ENCODE assay signal across 7 mouse cellular contexts in the genomic region with DNA sequence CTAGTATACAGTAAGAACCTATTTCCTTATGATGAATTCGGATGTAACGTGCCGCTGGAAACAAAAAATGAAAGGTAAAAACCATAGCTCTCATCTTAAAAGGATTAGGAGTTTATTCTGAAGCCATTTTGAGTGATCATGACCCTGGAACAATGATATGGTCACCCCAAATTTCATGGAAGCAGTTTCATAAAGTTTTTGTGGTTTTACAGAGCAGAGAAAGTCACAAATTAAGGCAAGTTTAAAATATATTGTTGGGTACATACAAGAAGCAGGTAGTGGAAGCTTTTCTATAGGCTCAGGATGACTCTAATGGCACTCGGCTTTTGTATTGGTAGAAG. TPM values are rescaled to one million over a fixed set of nuclear protein-coding genes. Genes with fewer than 3 reads are reported as not detected.
DNase-seq lines count a peak whose midpoint lies in the region; ATAC-seq and TF ChIP-seq lines count a peak whose summit lies in the region.

No protein-coding gene starts in this region.

- peak overlapping the region; percentile 63 for H3K4me2 ChIP-seq in lung, postnatal 0 days (replicated peaks; ENCODE audit: low read depth, low read length)
- H3K4me2 ChIP-seq in forebrain, embryonic 12.5 days = peak overlapping the region; percentile 56
- H3K4me2 ChIP-seq in liver, embryonic 12.5 days = peak overlapping the region; percentile 59
- peak overlapping the region; percentile 63 for H3K4me2 ChIP-seq in stomach, embryonic 16.5 days (ENCODE audit: low read depth, low read length)

- H3K27ac ChIP-seq in lung, postnatal 0 days (ENCODE audit: low read length) = peak overlapping the region; percentile 98
- peak overlapping the region; percentile 92; the same call in 1 of the 2 replicates for H3K27ac ChIP-seq in forebrain, embryonic 12.5 days
- peak overlapping the region; percentile 98 for H3K27ac ChIP-seq in liver, embryonic 12.5 days
- peak overlapping the region; percentile 99 for H3K27ac ChIP-seq in stomach, embryonic 16.5 days (ENCODE audit: low read length)

- ATAC-seq in lung, postnatal 0 days = no peak
- no peak for ATAC-seq in forebrain, embryonic 12.5 days (ENCODE audit: low FRiP score)
- 0 out of 2 replicates have a peak, but pooled peaks have one; percentile 9 for ATAC-seq in liver, embryonic 12.5 days
- no peak for ATAC-seq in stomach, embryonic 16.5 days (ENCODE audit: insufficient read depth, low FRiP score)

- WGBS in lung, postnatal 0 days = 19% methylated on average over 4 of the region's 4 CpGs
- 30% methylated on average over 4 of the region's 4 CpGs for WGBS in forebrain, embryonic 12.5 days
- WGBS in liver, embryonic 12.5 days (ENCODE audit: insufficient replicate concordance) = 10% methylated on average over 4 of the region's 4 CpGs
- WGBS in stomach, embryonic 16.5 days = 22% methylated on average over 4 of the region's 4 CpGs

- H3K4me3 ChIP-seq in lung, postnatal 0 days (ENCODE audit: low read depth, low read length) = peak overlapping the region; percentile 65
- H3K4me3 ChIP-seq in forebrain, embryonic 12.5 days (replicated peaks) = peak overlapping the region; percentile 59
- peak overlapping the region; percentile 75 for H3K4me3 ChIP-seq in liver, embryonic 12.5 days
- peak overlapping the region; percentile 74 for H3K4me3 ChIP-seq in stomach, embryonic 16.5 days (replicated peaks; ENCODE audit: low read length)

- intact Hi-C loops in left cerebral cortex, postnatal 14 days (cut with DNase I) = no loop called here

- peak overlapping the region; percentile 98 for H3K9ac ChIP-seq in lung, postnatal 0 days (replicated peaks; ENCODE audit: low read depth)
- H3K9ac ChIP-seq in forebrain, embryonic 12.5 days = no peak overlapping the region
- peak overlapping the region; percentile 93 for H3K9ac ChIP-seq in liver, embryonic 12.5 days
- H3K9ac ChIP-seq in stomach, embryonic 16.5 days (ENCODE audit: low read length) = peak overlapping the region; percentile 95

- TF ChIP-seq EP300 in lung, postnatal 0 days (IDR thresholded peaks at IDR 0.05) = no peak

- H3K4me1 ChIP-seq in lung, postnatal 0 days (ENCODE audit: insufficient read depth, low read depth, low read length) = peaks cover 10% of the 10 kb centered on the region; the same call in 1 of the 2 replicates
- peaks cover 5% of the 10 kb centered on the region for H3K4me1 ChIP-seq in forebrain, embryonic 12.5 days
- peaks cover 18% of the 10 kb centered on the region for H3K4me1 ChIP-seq in liver, embryonic 12.5 days
- H3K4me1 ChIP-seq in stomach, embryonic 16.5 days (ENCODE audit: control insufficient read depth, insufficient read depth, low read length) = peaks cover 9% of the 10 kb centered on the region

- no peaks in the 10 kb centered on the region for H3K27me3 ChIP-seq in lung, postnatal 0 days (replicated peaks; ENCODE audit: insufficient read depth, low read length)
- H3K27me3 ChIP-seq in forebrain, embryonic 12.5 days = no peaks in the 10 kb centered on the region
- H3K27me3 ChIP-seq in liver, embryonic 12.5 days (replicated peaks) = no peaks in the 10 kb centered on the region
- H3K27me3 ChIP-seq in stomach, embryonic 16.5 days (ENCODE audit: control insufficient read depth, insufficient read depth, low read length) = no peaks in the 10 kb centered on the region

- no peaks in the 10 kb centered on the region for H3K36me3 ChIP-seq in lung, postnatal 0 days (ENCODE audit: insufficient read depth, low read length)
- H3K36me3 ChIP-seq in forebrain, embryonic 12.5 days (replicated peaks) = peaks cover 3% of the 10 kb centered on the region; the same call in 1 of the 2 replicates
- peaks cover 27% of the 10 kb centered on the region for H3K36me3 ChIP-seq in liver, embryonic 12.5 days
- peaks cover 9% of the 10 kb centered on the region for H3K36me3 ChIP-seq in stomach, embryonic 16.5 days (ENCODE audit: control insufficient read depth, insufficient read depth, low read length)

- no peaks in the 10 kb centered on the region for H3K9me3 ChIP-seq in lung, postnatal 0 days (ENCODE audit: low read length)
- H3K9me3 ChIP-seq in forebrain, embryonic 12.5 days = no peaks in the 10 kb centered on the region
- no peaks in the 10 kb centered on the region for H3K9me3 ChIP-seq in liver, embryonic 12.5 days (replicated peaks)
- H3K9me3 ChIP-seq in stomach, embryonic 16.5 days (replicated peaks; ENCODE audit: control insufficient read depth, low read length) = no peaks in the 10 kb centered on the region

- no peak for TF ChIP-seq CTCF in lung, postnatal 0 days (IDR thresholded peaks at IDR 0.05)

- no peak for DNase-seq in lung, postnatal 0 days (ENCODE audit: low spot score)
- DNase-seq in lung, postnatal 4 days = no peak
- DNase-seq in ovary, postnatal 10 days (ENCODE audit: low spot score) = no peak
- DNase-seq in left cerebral cortex, postnatal 14 days (ENCODE audit: low spot score in 2 of 2) = no peak

RNA-seq across cellular contexts. Expression of gene Cr1l, which starts 0.3 kb away (rescaled TPM):
- polyA plus RNA-seq in lung, postnatal 0 days (2015; fragmentation: Nextera tagmentation; extraction: Ambion mirVana) = 105 TPM in 2 replicates
- 35.6 and 40.5 TPM in 2 replicates for polyA plus RNA-seq in forebrain, embryonic 12.5 days (2016; fragmentation: Nextera tagmentation; extraction: Ambion mirVana)
- polyA plus RNA-seq in liver, embryonic 12.5 days (2016; fragmentation: Nextera tagmentation; extraction: Ambion mirVana) = 68.7 and 75.2 TPM in 2 replicates
- 78.3 and 82.3 TPM in 2 replicates for polyA plus RNA-seq in stomach, embryonic 16.5 days (2015; fragmentation: Nextera tagmentation; extraction: Ambion mirVana)
- total RNA-seq in left cerebral cortex, postnatal 14 days (2021) = 10 to 100 TPM; 34.7 to 35.5 TPM

RNA-seq across cellular contexts. Expression of gene Cd46, which starts 39.6 kb away (rescaled TPM):
- polyA plus RNA-seq in lung, postnatal 0 days (2015; fragmentation: Nextera tagmentation; extraction: Ambion mirVana) = 0.95 and 1.6 TPM in 2 replicates
- 0.96 and 1.4 TPM in 2 replicates for polyA plus RNA-seq in forebrain, embryonic 12.5 days (2016; fragmentation: Nextera tagmentation; extraction: Ambion mirVana)
- polyA plus RNA-seq in liver, embryonic 12.5 days (2016; fragmentation: Nextera tagmentation; extraction: Ambion mirVana) = 0.90 and 1.1 TPM in 2 replicates
- polyA plus RNA-seq in stomach, embryonic 16.5 days (2015; fragmentation: Nextera tagmentation; extraction: Ambion mirVana) = 0.62 and 0.65 TPM in 2 replicates
- 1 to 10 TPM; 4.9 to 6.3 TPM for total RNA-seq in left cerebral cortex, postnatal 14 days (2021)

RNA-seq across cellular contexts. Expression of gene Cr2, which starts 44.9 kb away (rescaled TPM):
- polyA plus RNA-seq in lung, postnatal 0 days (2015; fragmentation: Nextera tagmentation; extraction: Ambion mirVana) = 0.23 and 0.30 TPM in 2 replicates
- 0.42 and 0.67 TPM in 2 replicates for polyA plus RNA-seq in forebrain, embryonic 12.5 days (2016; fragmentation: Nextera tagmentation; extraction: Ambion mirVana)
- 0.10 TPM in 1 of 2 replicates, not detected in the other for polyA plus RNA-seq in liver, embryonic 12.5 days (2016; fragmentation: Nextera tagmentation; extraction: Ambion mirVana)
- polyA plus RNA-seq in stomach, embryonic 16.5 days (2015; fragmentation: Nextera tagmentation; extraction: Ambion mirVana) = 0.25 and 0.44 TPM in 2 replicates
- 1 to 10 TPM in 1 of 2 experiments, under 1 TPM in 1; 0.22 to 1.6 TPM for total RNA-seq in left cerebral cortex, postnatal 14 days (2021)
